Mouse (Mus musculus) brain, embryonic 14.5 days (tissue): ENCODE measurements at regions not wholly inside any gene's neighbourhood (a gene's known extent, or its start where the extent isn't known, plus 50 kb on each side); places are given as distances from the start of the nearest gene placed in this dataset.

Experiments
- CTCF ChIP-seq: fragments of 200-500 bp; IDR thresholded peaks from 2 replicates; pipeline ENCODE4 v1.5.1; 2012; ENCODE audit warnings: inconsistent platforms, mild to moderate bottlenecking, moderate library complexity, borderline replicate concordance; ENCODE audit not compliant: insufficient read depth, insufficient read length; ENCODE audit errors: extremely low read depth
- POLR2A ChIP-seq: fragments of 200-500 bp; IDR thresholded peaks from 2 replicates; pipeline ENCODE4 v1.6.1; 2012; ENCODE audit warnings: mild to moderate bottlenecking, inconsistent platforms, borderline replicate concordance; ENCODE audit not compliant: poor library complexity, insufficient read depth, insufficient read length, severe bottlenecking; ENCODE audit errors: extremely low read depth

DNA sequence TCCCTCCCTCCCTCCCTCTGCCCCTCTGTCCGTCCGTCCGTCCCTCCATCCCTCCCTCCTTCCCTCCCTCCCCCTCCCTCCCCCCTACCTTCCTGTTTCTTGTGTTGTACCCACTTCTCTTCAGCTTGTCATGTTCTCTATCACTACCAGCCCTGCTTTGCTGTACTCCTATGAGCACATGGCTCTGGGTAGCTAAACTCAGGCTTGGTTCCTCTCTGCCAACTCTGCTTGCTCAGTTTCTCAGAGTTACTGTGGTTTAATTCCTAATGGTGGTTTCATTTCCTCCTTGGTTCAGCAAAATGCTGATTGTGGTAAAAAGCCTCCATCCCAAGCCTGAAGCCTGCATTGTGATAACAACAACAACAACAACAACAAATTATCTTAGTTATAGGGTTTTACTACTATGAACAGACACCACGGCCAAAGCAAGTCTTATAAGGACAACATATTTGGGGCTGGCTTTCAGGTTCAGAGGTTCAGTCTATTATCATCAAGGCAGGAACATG, 279.5 kb upstream of the Zfp703 start:
- TF ChIP-seq CTCF = no peak
- no peak for TF ChIP-seq POLR2A
